Mouse (Mus musculus) C2C12 (cell line): ENCODE measurements at regions not wholly inside any gene's neighbourhood (a gene's known extent, or its start where the extent isn't known, plus 50 kb on each side); places are given as distances from the start of the nearest gene placed in this dataset.

ENCODE experiments used
- CTCF ChIP-seq: IDR thresholded peaks from one replicate; pipeline ENCODE4 v1.5.1; 2011; ENCODE audit not compliant: control insufficient read depth, insufficient read depth, insufficient read length
- MYOG ChIP-seq: IDR thresholded peaks from one replicate; pipeline ENCODE4 v1.6.1; 2011; ENCODE audit not compliant: control insufficient read depth, insufficient read length; ENCODE audit errors: extremely low read depth
- USF1 ChIP-seq: IDR thresholded peaks from one replicate; pipeline ENCODE4 v1.6.1; 2011; ENCODE audit warnings: low read depth, mild to moderate bottlenecking, control low read depth, moderate library complexity

DNA sequence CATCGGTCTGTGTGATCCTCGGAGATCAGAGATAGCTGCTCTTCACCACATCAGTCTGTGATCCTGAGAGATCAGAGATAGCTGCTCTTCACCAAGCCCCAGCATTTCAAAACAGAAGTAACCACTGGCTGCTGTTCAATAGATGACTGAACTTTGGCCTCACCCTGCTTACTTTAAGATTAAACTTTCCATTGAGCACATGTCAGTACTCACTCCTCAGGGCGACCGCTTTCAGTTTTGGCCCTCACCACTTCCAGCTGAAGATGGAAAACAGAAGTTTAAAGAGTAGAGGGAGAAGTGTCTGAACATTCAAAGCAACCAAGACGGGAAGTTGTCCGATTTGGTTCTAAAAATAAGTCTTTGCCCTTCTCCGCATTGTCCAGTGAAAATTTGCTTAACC lies 97.2 kb downstream of the Gm826 start:
- TF ChIP-seq CTCF = no peak
- no peak for TF ChIP-seq USF1
- no peak for TF ChIP-seq MYOG
